Mouse (Mus musculus) heart, embryonic 13.5 days (tissue): ENCODE results near the gene B3gnt3. TPM values are rescaled to one million over a fixed set of nuclear protein-coding genes. Genes with fewer than 3 reads are reported as not detected.

Experiments
- ATAC-seq: fragments of 200-750 bp; cut with Nextera tagmentation; 2 replicates; pipeline ENCODE4 v1.8.0; 2017; ENCODE audit warnings: moderate TSS enrichment; ENCODE audit not compliant: insufficient number of reproducible peaks, low FRiP score, low TSS enrichment; ENCODE audit errors: extremely low read depth
- H3K27ac ChIP-seq: fragments of 300-500 bp; sonication (generic); replicated peaks from 2 replicates; pipeline ENCODE4 v1.5.1; 2015; ENCODE audit warnings: moderate library complexity, mild to moderate bottlenecking, inconsistent platforms
- H3K27me3 ChIP-seq: fragments of 300-500 bp; sonication (generic); replicated peaks from 2 replicates; pipeline ENCODE4 v1.6.1; 2015; ENCODE audit warnings: mild to moderate bottlenecking, inconsistent platforms
- H3K36me3 ChIP-seq: fragments of 300-500 bp; sonication (generic); 2 replicates; pipeline ENCODE4 v1.6.1; 2015; ENCODE audit warnings: mild to moderate bottlenecking, inconsistent platforms
- H3K4me1 ChIP-seq: fragments of 300-500 bp; sonication (generic); 2 replicates; pipeline ENCODE4 v1.6.1; 2015; ENCODE audit warnings: inconsistent platforms
- H3K4me2 ChIP-seq: fragments of 300-500 bp; sonication (generic); 2 replicates; pipeline ENCODE4 v1.6.1; 2015; ENCODE audit warnings: inconsistent platforms, mild to moderate bottlenecking, moderate library complexity
- H3K4me3 ChIP-seq: fragments of 300-500 bp; sonication (generic); 2 replicates; pipeline ENCODE4 v1.5.1; 2015; ENCODE audit warnings: moderate library complexity, mild to moderate bottlenecking, inconsistent platforms
- H3K9ac ChIP-seq: fragments of 300-500 bp; sonication (generic); 2 replicates; pipeline ENCODE4 v1.6.1; 2015; ENCODE audit warnings: inconsistent platforms, mild to moderate bottlenecking, moderate library complexity
- H3K9me3 ChIP-seq: fragments of 300-500 bp; sonication (generic); 2 replicates; pipeline ENCODE4 v1.6.1; 2016; ENCODE audit warnings: inconsistent platforms
- WGBS: fragments of 180-500 bp; shearing (Covaris S2); methylation state at CpG from one replicate; pipeline ENCODE4 v1.1.7; 2015; ENCODE audit warnings: mixed read lengths; 5-methylcytosine and 5-hydroxymethylcytosine counted together
- polyA plus RNA-seq: library from polyadenylated mRNA; unstranded; fragments of >200 nt; fragmentation: Nextera tagmentation; extraction: Ambion mirVana; gene quantifications from 2 replicates; pipeline ENCODE4 v1.2.1, GENCODE M21; 2015

B3gnt3 gene
- polyA plus RNA-seq, 1 experiment from 2014 or later = 3.3 TPM

GRCm38 (mm10) chr8:71686143-71686734 lies 15.3 kb downstream of the B3gnt3 start:
- Histone ChIP-seq H3K27ac (no peak overlapping the region), H3K27me3 (peaks cover 100% of the 10 kb centered on the region), H3K4me3 (peak overlapping the region; percentile 38), H3K4me2 (peak overlapping the region; percentile 63), H3K9ac (no peak overlapping the region), H3K4me1 (peaks cover 22% of the 10 kb centered on the region), H3K36me3 (no peaks in the 10 kb centered on the region; the same call in 1 of the 2 replicates), H3K9me3 (no peaks in the 10 kb centered on the region)
- ATAC-seq = peak; percentile 15; the same call in 1 of the 2 replicates
- 4% methylated on average over 23 of the region's 23 CpGs for WGBS

GRCm38 (mm10) chr8:71685573-71685972 lies 16.0 kb downstream of the B3gnt3 start:
- Histone ChIP-seq H3K36me3 (peaks cover 5% of the 10 kb centered on the region; the same call in 1 of the 2 replicates), H3K9ac (no peak overlapping the region), H3K9me3 (no peaks in the 10 kb centered on the region), H3K4me2 (peak overlapping the region; percentile 63), H3K27me3 (peaks cover 100% of the 10 kb centered on the region), H3K4me1 (peaks cover 26% of the 10 kb centered on the region), H3K4me3 (peak overlapping the region; percentile 38), H3K27ac (no peak overlapping the region)
- WGBS = 10% methylated on average over 29 of the region's 29 CpGs
- ATAC-seq = no peak

GRCm38 (mm10) chr8:71684701-71685100 lies 16.9 kb downstream of the B3gnt3 start:
- H3K4me1 ChIP-seq = peaks cover 33% of the 10 kb centered on the region
- H3K27me3 ChIP-seq = peaks cover 100% of the 10 kb centered on the region
- no peak overlapping the region for H3K4me2 ChIP-seq
- ATAC-seq = no peak
- no peaks in the 10 kb centered on the region for H3K9me3 ChIP-seq
- WGBS = 31% methylated on average over 10 of the region's 10 CpGs
- peaks cover 5% of the 10 kb centered on the region; the same call in 1 of the 2 replicates for H3K36me3 ChIP-seq
- H3K4me3 ChIP-seq = no peak overlapping the region
- no peak overlapping the region for H3K9ac ChIP-seq
- no peak overlapping the region for H3K27ac ChIP-seq

- Histone ChIP-seq H3K27me3 (peaks cover 100% of the 10 kb centered on the region), H3K4me2 (no peak overlapping the region), H3K4me1 (peaks cover 40% of the 10 kb centered on the region), H3K4me3 (no peak overlapping the region), H3K9ac (no peak overlapping the region), H3K9me3 (no peaks in the 10 kb centered on the region), H3K27ac (no peak overlapping the region), H3K36me3 (peaks cover 5% of the 10 kb centered on the region; the same call in 1 of the 2 replicates)
- 63% methylated on average over 12 of the region's 12 CpGs for WGBS
- no peak for ATAC-seq
Observed at GRCm38 (mm10) chr8:71682832-71683231, 18.8 kb downstream of the B3gnt3 start.

- WGBS = 13% methylated on average over 18 of the region's 18 CpGs
- ATAC-seq = no peak
- peaks cover 5% of the 10 kb centered on the region; the same call in 1 of the 2 replicates for H3K36me3 ChIP-seq
Observed at GRCm38 (mm10) chr8:71681369-71681915, 20.1 kb downstream of the B3gnt3 start.

GRCm38 (mm10) chr8:71680471-71680870 lies 21.1 kb downstream of the B3gnt3 start:
- Histone ChIP-seq H3K27me3 (peaks cover 82% of the 10 kb centered on the region), H3K4me2 (0 out of 2 replicates have a peak overlapping the region, but pooled peaks have one; percentile 72), H3K4me1 (peaks cover 40% of the 10 kb centered on the region), H3K4me3 (no peak overlapping the region), H3K9me3 (no peaks in the 10 kb centered on the region), H3K27ac (no peak overlapping the region), H3K9ac (no peak overlapping the region), H3K36me3 (peaks cover 5% of the 10 kb centered on the region; the same call in 1 of the 2 replicates)
- ATAC-seq = no peak
- WGBS = 15% methylated on average over 21 of the region's 21 CpGs

More at GRCm38 (mm10) chr8:71681369-71681915, 20.1 kb downstream of the B3gnt3 start:
- H3K4me1 ChIP-seq = peaks cover 44% of the 10 kb centered on the region
- peaks cover 92% of the 10 kb centered on the region for H3K27me3 ChIP-seq
- H3K9me3 ChIP-seq = no peaks in the 10 kb centered on the region
- no peak overlapping the region for H3K9ac ChIP-seq
- H3K4me2 ChIP-seq = no peak overlapping the region
- no peak overlapping the region for H3K4me3 ChIP-seq
- H3K27ac ChIP-seq = no peak overlapping the region

GRCm38 (mm10) chr8:71679550-71680168 lies 21.9 kb downstream of the B3gnt3 start:
- H3K4me1 ChIP-seq = peaks cover 38% of the 10 kb centered on the region
- peaks cover 74% of the 10 kb centered on the region for H3K27me3 ChIP-seq
- 7% methylated on average over 46 of the region's 46 CpGs for WGBS
- H3K27ac ChIP-seq = no peak overlapping the region
- H3K9ac ChIP-seq = peak overlapping the region; percentile 73
- H3K4me2 ChIP-seq = peak overlapping the region; percentile 72
- no peaks in the 10 kb centered on the region for H3K9me3 ChIP-seq
- peak overlapping the region; percentile 45 for H3K4me3 ChIP-seq
- H3K36me3 ChIP-seq = peaks cover 5% of the 10 kb centered on the region; the same call in 1 of the 2 replicates
- ATAC-seq = no peak

- Histone ChIP-seq H3K27ac (no peak overlapping the region), H3K4me2 (peak overlapping the region; percentile 72), H3K4me1 (peaks cover 38% of the 10 kb centered on the region), H3K27me3 (peaks cover 69% of the 10 kb centered on the region), H3K9me3 (no peaks in the 10 kb centered on the region), H3K4me3 (peak overlapping the region; percentile 45), H3K9ac (peak overlapping the region; percentile 73), H3K36me3 (peaks cover 5% of the 10 kb centered on the region; the same call in 1 of the 2 replicates)
- ATAC-seq = no peak
- WGBS = 20% methylated on average over 16 of the region's 16 CpGs
Observed at GRCm38 (mm10) chr8:71679116-71679515, 22.5 kb downstream of the B3gnt3 start.

- Histone ChIP-seq H3K4me1 (peaks cover 38% of the 10 kb centered on the region), H3K4me3 (no peak overlapping the region), H3K9me3 (no peaks in the 10 kb centered on the region), H3K4me2 (no peak overlapping the region), H3K27ac (no peak overlapping the region), H3K27me3 (peaks cover 60% of the 10 kb centered on the region), H3K36me3 (peaks cover 5% of the 10 kb centered on the region; the same call in 1 of the 2 replicates), H3K9ac (no peak overlapping the region)
- 58% methylated on average over 4 of the region's 4 CpGs for WGBS
- no peak for ATAC-seq
Observed at GRCm38 (mm10) chr8:71678216-71678615, 23.4 kb downstream of the B3gnt3 start.

- 0 out of 2 replicates have a peak overlapping the region, but pooled peaks have one; percentile 62 for H3K9ac ChIP-seq
- H3K4me2 ChIP-seq = peak overlapping the region; percentile 87
- no peaks in the 10 kb centered on the region for H3K9me3 ChIP-seq
- peaks cover 5% of the 10 kb centered on the region; the same call in 1 of the 2 replicates for H3K36me3 ChIP-seq
- peaks cover 53% of the 10 kb centered on the region for H3K27me3 ChIP-seq
- peak overlapping the region; percentile 48 for H3K27ac ChIP-seq
- peaks cover 38% of the 10 kb centered on the region for H3K4me1 ChIP-seq
- 0 out of 2 replicates have a peak overlapping the region, but pooled peaks have one; percentile 86 for H3K4me3 ChIP-seq
- no peak for ATAC-seq
Observed at GRCm38 (mm10) chr8:71677555-71677954, 24.0 kb downstream of the B3gnt3 start.

- Histone ChIP-seq H3K9me3 (no peaks in the 10 kb centered on the region), H3K27ac (peak overlapping the region; percentile 76), H3K27me3 (peaks cover 46% of the 10 kb centered on the region), H3K9ac (peak overlapping the region; percentile 93), H3K4me1 (peaks cover 45% of the 10 kb centered on the region), H3K4me2 (peak overlapping the region; percentile 87), H3K36me3 (peaks cover 5% of the 10 kb centered on the region; the same call in 1 of the 2 replicates), H3K4me3 (peak overlapping the region; percentile 86)
- WGBS = 54% methylated on average over 9 of the region's 9 CpGs
- ATAC-seq = no peak
Observed at GRCm38 (mm10) chr8:71676803-71677202, 24.8 kb downstream of the B3gnt3 start.
